ENCODE assay signal across 11 mouse cellular contexts in genomic region chr2:33789279-33789678, GRCm38 (mm10).
DNase-seq lines count a peak whose midpoint lies in the region; ATAC-seq lines count a peak whose summit lies in the region.
"Had no signal": no experiment of that assay in that cellular context is flagged by ENCODE, and none has a peak within 500 bp of the region (broad histone marks: within the 10 kb centered on the region; RNA-seq: fewer than 3 reads in every experiment).

No protein-coding gene starts in this region.

- H3K27me3 ChIP-seq in embryonic facial prominence, embryonic 12.5 days, result no peaks in the 10 kb centered on the region
- H3K27me3 ChIP-seq in hindbrain, embryonic 11.5 days (ENCODE audit: control insufficient read depth, insufficient read depth, low read length), result no peaks in the 10 kb centered on the region
- H3K27me3 ChIP-seq in neural tube, embryonic 15.5 days (replicated peaks), result no peaks in the 10 kb centered on the region

- ATAC-seq in embryonic facial prominence, embryonic 12.5 days (ENCODE audit: insufficient number of reproducible peaks, insufficient read depth, low FRiP score, low TSS enrichment), result peak; percentile 68; the same call in 1 of the 2 replicates
- ATAC-seq in hindbrain, embryonic 11.5 days (ENCODE audit: low FRiP score), result peak; percentile 73
- ATAC-seq in neural tube, embryonic 15.5 days (ENCODE audit: low FRiP score), result peak; percentile 42; the same call in 1 of the 2 replicates
- ATAC-seq: inflammation-experienced regulatory T-cells, adult 6 months; liver, postnatal 0 days had no signal

- H3K9ac ChIP-seq in embryonic facial prominence, embryonic 12.5 days, result no peak overlapping the region
- 0 out of 2 replicates have a peak overlapping the region, but pooled peaks have one; percentile 28 for H3K9ac ChIP-seq in hindbrain, embryonic 11.5 days (ENCODE audit: low read depth, low read length)
- no peak overlapping the region for H3K9ac ChIP-seq in neural tube, embryonic 15.5 days (replicated peaks)
- H3K9ac ChIP-seq: liver, postnatal 0 days had no signal

- peaks cover 10% of the 10 kb centered on the region for H3K36me3 ChIP-seq in embryonic facial prominence, embryonic 12.5 days
- no peaks in the 10 kb centered on the region for H3K36me3 ChIP-seq in hindbrain, embryonic 11.5 days (ENCODE audit: control insufficient read depth, insufficient read depth, low read length)
- no peaks in the 10 kb centered on the region for H3K36me3 ChIP-seq in neural tube, embryonic 15.5 days

- no peak overlapping the region for H3K4me3 ChIP-seq in embryonic facial prominence, embryonic 12.5 days
- no peak overlapping the region for H3K4me3 ChIP-seq in hindbrain, embryonic 11.5 days (ENCODE audit: low read depth, low read length)
- no peak overlapping the region for H3K4me3 ChIP-seq in neural tube, embryonic 15.5 days (replicated peaks)

- H3K4me2 ChIP-seq in embryonic facial prominence, embryonic 12.5 days (replicated peaks), result no peak overlapping the region
- no peak overlapping the region for H3K4me2 ChIP-seq in hindbrain, embryonic 11.5 days (replicated peaks; ENCODE audit: low read depth, low read length)
- no peak overlapping the region for H3K4me2 ChIP-seq in neural tube, embryonic 15.5 days

- H3K4me1 ChIP-seq in embryonic facial prominence, embryonic 12.5 days, result peaks cover 18% of the 10 kb centered on the region
- peaks cover 2% of the 10 kb centered on the region; the same call in 1 of the 2 replicates for H3K4me1 ChIP-seq in hindbrain, embryonic 11.5 days (replicated peaks; ENCODE audit: control insufficient read depth, insufficient read depth, low read length)
- peaks cover 42% of the 10 kb centered on the region for H3K4me1 ChIP-seq in neural tube, embryonic 15.5 days

- WGBS in embryonic facial prominence, embryonic 12.5 days, result 19% methylated on average over 6 of the region's 6 CpGs
- WGBS in hindbrain, embryonic 11.5 days, result 23% methylated on average over 6 of the region's 6 CpGs
- 13% methylated on average over 6 of the region's 6 CpGs for WGBS in neural tube, embryonic 15.5 days

- no peaks in the 10 kb centered on the region for H3K9me3 ChIP-seq in embryonic facial prominence, embryonic 12.5 days
- no peaks in the 10 kb centered on the region for H3K9me3 ChIP-seq in hindbrain, embryonic 11.5 days (ENCODE audit: control insufficient read depth, low read length)
- no peaks in the 10 kb centered on the region for H3K9me3 ChIP-seq in neural tube, embryonic 15.5 days (replicated peaks)

- no peak for DNase-seq in hindbrain, embryonic 11.5 days (ENCODE audit: low spot score)
- peak; percentile 32 for DNase-seq in mesoderm, embryonic 11.5 days (ENCODE audit: low read depth, low spot score)
- DNase-seq in B cell, adult 2 months, result no peak
- DNase-seq in adrenal gland, postnatal 14 days, result no peak
- no peak for DNase-seq in thymus, postnatal 4 days
- DNase-seq: cerebellum, postnatal 14 days; liver, postnatal 0 days had no signal

- no peak overlapping the region for H3K27ac ChIP-seq in embryonic facial prominence, embryonic 12.5 days
- peak overlapping the region; percentile 69 for H3K27ac ChIP-seq in hindbrain, embryonic 11.5 days (ENCODE audit: low read depth, low read length)
- H3K27ac ChIP-seq in neural tube, embryonic 15.5 days (replicated peaks), result peak overlapping the region; percentile 62
- H3K27ac ChIP-seq: kidney, postnatal 0 days had no signal
